Mouse (Mus musculus): Measurements from ENCODE around the gene Gm45716. TPM values are rescaled to one million over a fixed set of nuclear protein-coding genes. Genes with fewer than 3 reads are reported as not detected.
A peak's percentile ranks its signal among the peaks of the same experiment; 100 is the strongest.

Gm45716 gene
- polyA plus RNA-seq, 1 experiment, result 7.6 TPM

GRCm38 (mm10) chr11:90229800-90230199 lies 42.3 kb downstream of the Gm45716 start:
- Histone ChIP-seq H3K4me1 (peaks cover 81% of the 10 kb centered on the region), H3K4me3 (replicated peaks) (no peak overlapping the region), H3K9me3 (no peaks in the 10 kb centered on the region), H3K27me3 (replicated peaks) (peaks cover 5% of the 10 kb centered on the region), H3K36me3 (replicated peaks; ENCODE audit: low read length) (no peaks in the 10 kb centered on the region)
- no peak for TF ChIP-seq FLI1 (IDR thresholded peaks at IDR 0.05; ENCODE audit: low read length)
- TF ChIP-seq GATA1 (IDR thresholded peaks at IDR 0.05; ENCODE audit: borderline replicate concordance, low read length), result no peak

GRCm38 (mm10) chr11:90230671-90231070 lies 43.2 kb downstream of the Gm45716 start:
- Histone ChIP-seq H3K27me3 (replicated peaks) (peaks cover 5% of the 10 kb centered on the region), H3K4me1 (peaks cover 76% of the 10 kb centered on the region), H3K9me3 (no peaks in the 10 kb centered on the region), H3K4me3 (replicated peaks) (no peak overlapping the region), H3K36me3 (replicated peaks; ENCODE audit: low read length) (no peaks in the 10 kb centered on the region)
- TF ChIP-seq FLI1 (IDR thresholded peaks at IDR 0.05; ENCODE audit: low read length) (no peak), GATA1 (IDR thresholded peaks at IDR 0.05; ENCODE audit: borderline replicate concordance, low read length) (no peak)

- no peak overlapping the region for H3K4me3 ChIP-seq (replicated peaks)
- peaks cover 5% of the 10 kb centered on the region for H3K27me3 ChIP-seq (replicated peaks)
- peaks cover 77% of the 10 kb centered on the region for H3K4me1 ChIP-seq
- H3K9me3 ChIP-seq, result no peaks in the 10 kb centered on the region
- no peaks in the 10 kb centered on the region for H3K36me3 ChIP-seq (replicated peaks; ENCODE audit: low read length)
- TF ChIP-seq FLI1 (IDR thresholded peaks at IDR 0.05; ENCODE audit: low read length) (no peak), GATA1 (IDR thresholded peaks at IDR 0.05; ENCODE audit: borderline replicate concordance, low read length) (no peak)
Measured at GRCm38 (mm10) chr11:90231631-90232030, 44.1 kb downstream of the Gm45716 start.

GRCm38 (mm10) chr11:90232685-90233084 lies 45.2 kb downstream of the Gm45716 start:
- Histone ChIP-seq H3K36me3 (replicated peaks; ENCODE audit: low read length) (no peaks in the 10 kb centered on the region), H3K27me3 (replicated peaks) (peaks cover 5% of the 10 kb centered on the region), H3K4me3 (replicated peaks) (no peak overlapping the region), H3K4me1 (peaks cover 71% of the 10 kb centered on the region), H3K9me3 (no peaks in the 10 kb centered on the region)
- TF ChIP-seq FLI1 (IDR thresholded peaks at IDR 0.05; ENCODE audit: low read length) (no peak), GATA1 (IDR thresholded peaks at IDR 0.05; ENCODE audit: borderline replicate concordance, low read length) (peak; percentile 52; the same call in 2 of the 3 replicates)

GRCm38 (mm10) chr11:90235221-90235620 lies 47.7 kb downstream of the Gm45716 start:
- Histone ChIP-seq H3K36me3 (replicated peaks; ENCODE audit: low read length) (no peaks in the 10 kb centered on the region), H3K27me3 (replicated peaks) (no peaks in the 10 kb centered on the region), H3K4me1 (peaks cover 50% of the 10 kb centered on the region), H3K9me3 (peaks cover 4% of the 10 kb centered on the region; the same call in 1 of the 2 replicates), H3K4me3 (replicated peaks) (no peak overlapping the region)
- no peak for TF ChIP-seq GATA1 (IDR thresholded peaks at IDR 0.05; ENCODE audit: borderline replicate concordance, low read length)
- TF ChIP-seq FLI1 (IDR thresholded peaks at IDR 0.05; ENCODE audit: low read length), result no peak

GRCm38 (mm10) chr11:90237616-90238015 lies 50.1 kb downstream of the Gm45716 start:
- TF ChIP-seq FLI1 (IDR thresholded peaks at IDR 0.05; ENCODE audit: low read length) (no peak), GATA1 (IDR thresholded peaks at IDR 0.05; ENCODE audit: borderline replicate concordance, low read length) (no peak)
- Histone ChIP-seq H3K27me3 (replicated peaks) (no peaks in the 10 kb centered on the region), H3K36me3 (replicated peaks; ENCODE audit: low read length) (no peaks in the 10 kb centered on the region), H3K9me3 (peaks cover 4% of the 10 kb centered on the region; the same call in 1 of the 2 replicates), H3K4me1 (peaks cover 47% of the 10 kb centered on the region), H3K4me3 (replicated peaks) (no peak overlapping the region)

- H3K4me3 ChIP-seq (replicated peaks), result no peak overlapping the region
- no peaks in the 10 kb centered on the region for H3K27me3 ChIP-seq (replicated peaks)
- no peaks in the 10 kb centered on the region for H3K36me3 ChIP-seq (replicated peaks; ENCODE audit: low read length)
- H3K9me3 ChIP-seq, result peaks cover 4% of the 10 kb centered on the region; the same call in 1 of the 2 replicates
- peaks cover 47% of the 10 kb centered on the region for H3K4me1 ChIP-seq
- TF ChIP-seq FLI1 (IDR thresholded peaks at IDR 0.05; ENCODE audit: low read length) (no peak), GATA1 (IDR thresholded peaks at IDR 0.05; ENCODE audit: borderline replicate concordance, low read length) (no peak)
Measured at GRCm38 (mm10) chr11:90238657-90239056, 51.2 kb downstream of the Gm45716 start.

GRCm38 (mm10) chr11:90240652-90241330 lies 53.3 kb downstream of the Gm45716 start:
- TF ChIP-seq GATA1 (IDR thresholded peaks at IDR 0.05; ENCODE audit: borderline replicate concordance, low read length), result no peak
- no peak for TF ChIP-seq FLI1 (IDR thresholded peaks at IDR 0.05; ENCODE audit: low read length)
- Histone ChIP-seq H3K36me3 (replicated peaks; ENCODE audit: low read length) (no peaks in the 10 kb centered on the region), H3K27me3 (replicated peaks) (peaks cover 3% of the 10 kb centered on the region), H3K4me1 (peaks cover 48% of the 10 kb centered on the region), H3K4me3 (replicated peaks) (peak overlapping the region; percentile 35), H3K9me3 (peaks cover 4% of the 10 kb centered on the region; the same call in 1 of the 2 replicates)

- TF ChIP-seq FLI1 (IDR thresholded peaks at IDR 0.05; ENCODE audit: low read length), result no peak
- TF ChIP-seq GATA1 (IDR thresholded peaks at IDR 0.05; ENCODE audit: borderline replicate concordance, low read length), result no peak
- peaks cover 3% of the 10 kb centered on the region for H3K27me3 ChIP-seq (replicated peaks)
- peaks cover 4% of the 10 kb centered on the region; the same call in 1 of the 2 replicates for H3K9me3 ChIP-seq
- no peaks in the 10 kb centered on the region for H3K36me3 ChIP-seq (replicated peaks; ENCODE audit: low read length)
- H3K4me1 ChIP-seq, result peaks cover 42% of the 10 kb centered on the region
- no peak overlapping the region for H3K4me3 ChIP-seq (replicated peaks)
Measured at GRCm38 (mm10) chr11:90241874-90242273, 54.4 kb downstream of the Gm45716 start.

- H3K27me3 ChIP-seq (replicated peaks), result peaks cover 3% of the 10 kb centered on the region
Measured at GRCm38 (mm10) chr11:90243300-90243699, 55.8 kb downstream of the Gm45716 start.

More at GRCm38 (mm10) chr11:90243300-90243699, 55.8 kb downstream of the Gm45716 start:
- TF ChIP-seq GATA1 (IDR thresholded peaks at IDR 0.05; ENCODE audit: borderline replicate concordance, low read length) (no peak), FLI1 (IDR thresholded peaks at IDR 0.05; ENCODE audit: low read length) (no peak)
- H3K4me3 ChIP-seq (replicated peaks), result no peak overlapping the region
- H3K9me3 ChIP-seq, result peaks cover 4% of the 10 kb centered on the region; the same call in 1 of the 2 replicates
- H3K4me1 ChIP-seq, result peaks cover 45% of the 10 kb centered on the region
- no peaks in the 10 kb centered on the region for H3K36me3 ChIP-seq (replicated peaks; ENCODE audit: low read length)

All from megakaryocyte, embryonic 14.5 days (primary cell).